Mouse (Mus musculus) adrenal gland, postnatal 14 days (tissue): Measurements from ENCODE around the gene Siae. TPM values are rescaled to one million over a fixed set of nuclear protein-coding genes. Genes with fewer than 3 reads are reported as not detected.

Experiments
- DNase-seq: peaks from one replicate; pipeline ENCODE4 v3.0.0; 2021; ENCODE audit warnings: mixed read lengths
- total RNA-seq: library from RNA; stranded (reverse); gene quantifications from 2 replicates; pipeline ENCODE4 v1.2.3, GENCODE M21; 2021

Siae gene
- total RNA-seq, 1 experiment from 2014 or later = 14.7 TPM

GRCm38 (mm10) chr9:37626103-37626567 lies 70.6 kb downstream of the Siae start:
- peak; percentile 30 for DNase-seq

GRCm38 (mm10) chr9:37627263-37627662 lies 71.8 kb downstream of the Siae start:
- DNase-seq = no peak

GRCm38 (mm10) chr9:37628581-37628980 lies 73.1 kb downstream of the Siae start:
- no peak for DNase-seq

DNA sequence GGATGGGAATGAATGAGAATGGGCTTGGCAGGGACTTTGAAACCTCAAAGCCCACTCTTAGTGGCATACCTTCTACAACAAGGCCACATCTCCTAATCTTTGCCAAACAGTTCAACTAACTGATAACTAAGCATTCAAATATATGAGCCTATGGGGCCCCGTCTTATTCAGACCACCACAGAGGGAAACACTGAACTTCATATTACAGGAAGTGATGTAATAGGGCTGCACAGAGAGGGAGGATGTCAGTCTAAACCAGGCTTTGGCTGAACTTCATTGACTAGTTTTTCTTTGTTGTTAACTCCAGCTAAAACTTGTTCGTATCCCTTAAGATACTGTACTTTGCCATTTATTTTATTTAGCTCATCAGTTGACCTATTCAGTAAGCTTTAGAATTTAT lies 74.4 kb downstream of the Siae start:
- no peak for DNase-seq

DNA sequence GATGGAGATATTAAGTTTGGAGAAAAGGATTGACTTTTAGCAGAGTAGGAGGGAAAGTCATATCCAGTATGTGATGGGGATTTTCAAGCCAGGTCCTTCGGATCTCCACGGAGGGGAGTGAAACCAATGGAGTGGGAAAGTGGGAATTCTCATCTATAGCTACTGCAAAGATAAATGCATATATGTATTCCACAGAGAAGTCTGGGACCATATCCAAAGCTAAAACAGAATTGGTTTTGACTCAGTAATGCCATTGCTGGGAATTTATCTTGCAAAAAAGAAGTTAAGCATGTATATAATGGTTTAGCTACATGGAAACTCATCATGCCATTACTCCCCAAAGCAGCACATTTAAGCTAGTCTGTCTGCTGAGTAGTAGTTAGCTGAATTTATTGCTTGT lies 76.8 kb downstream of the Siae start:
- DNase-seq = no peak

DNA sequence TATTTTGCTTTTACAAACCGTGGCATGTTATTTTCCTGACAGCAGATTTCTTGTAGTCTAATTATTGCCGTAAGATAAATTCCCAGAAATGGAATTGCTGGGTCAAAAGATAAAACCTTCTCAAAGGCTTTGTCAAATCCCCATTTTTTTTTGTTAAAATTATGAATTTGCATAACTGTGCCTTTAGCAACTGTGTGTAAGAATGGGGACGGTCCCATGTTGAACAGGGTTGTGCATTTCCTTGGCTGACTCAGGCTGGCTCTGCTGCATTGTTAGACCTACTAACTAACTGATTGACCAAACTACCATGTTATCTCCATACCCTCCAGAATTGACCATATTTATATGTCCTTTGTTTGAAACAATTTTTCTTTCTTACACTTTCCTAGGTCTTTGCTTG lies 78.8 kb downstream of the Siae start:
- no peak for DNase-seq

GRCm38 (mm10) chr9:37636335-37636734 lies 80.8 kb downstream of the Siae start:
- DNase-seq = peak; percentile 77

- DNase-seq = peak; percentile 55
Measured at GRCm38 (mm10) chr9:37636800-37637542, 81.5 kb downstream of the Siae start.

DNA sequence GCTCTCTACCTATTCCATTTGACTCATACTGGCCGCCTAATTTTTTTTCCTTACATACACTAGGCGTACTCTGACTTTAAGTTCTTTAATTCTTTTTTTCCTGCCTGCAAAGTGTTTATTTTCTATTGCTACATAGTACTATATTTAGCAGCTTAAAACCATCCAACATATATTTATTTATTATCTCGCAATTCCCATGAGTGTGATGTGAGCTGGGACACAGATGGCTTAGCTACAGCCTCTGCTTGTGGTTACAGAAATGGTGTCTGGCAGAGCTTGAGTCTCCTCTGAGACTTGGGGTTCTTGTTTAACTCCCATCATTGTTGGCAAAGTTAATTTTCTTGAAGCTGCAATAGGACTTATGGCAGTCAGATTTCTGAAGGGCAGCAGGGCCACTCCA lies 83.2 kb downstream of the Siae start:
- DNase-seq = no peak

- DNase-seq = peak; percentile 8
Measured at GRCm38 (mm10) chr9:37646246-37646645, 90.7 kb downstream of the Siae start.

DNA sequence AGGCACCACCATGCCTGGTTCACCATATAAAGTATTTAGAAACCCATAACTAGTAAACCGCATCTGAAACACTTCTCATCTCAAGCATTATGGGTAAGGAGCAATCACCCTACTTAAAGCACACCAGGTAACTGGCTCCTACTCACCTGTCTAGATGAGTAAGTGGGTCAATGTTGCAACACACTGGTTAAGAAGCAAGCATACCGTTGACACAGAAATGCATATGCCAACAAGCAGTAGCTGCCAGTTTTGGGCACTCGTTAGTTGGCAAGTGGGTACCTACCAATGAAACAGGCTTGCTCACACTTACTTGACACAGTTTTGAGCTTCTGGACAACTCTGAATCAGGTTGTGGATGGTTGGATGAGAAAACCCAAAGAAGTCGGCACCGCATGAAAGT lies 95.1 kb downstream of the Siae start:
- DNase-seq = no peak

DNA sequence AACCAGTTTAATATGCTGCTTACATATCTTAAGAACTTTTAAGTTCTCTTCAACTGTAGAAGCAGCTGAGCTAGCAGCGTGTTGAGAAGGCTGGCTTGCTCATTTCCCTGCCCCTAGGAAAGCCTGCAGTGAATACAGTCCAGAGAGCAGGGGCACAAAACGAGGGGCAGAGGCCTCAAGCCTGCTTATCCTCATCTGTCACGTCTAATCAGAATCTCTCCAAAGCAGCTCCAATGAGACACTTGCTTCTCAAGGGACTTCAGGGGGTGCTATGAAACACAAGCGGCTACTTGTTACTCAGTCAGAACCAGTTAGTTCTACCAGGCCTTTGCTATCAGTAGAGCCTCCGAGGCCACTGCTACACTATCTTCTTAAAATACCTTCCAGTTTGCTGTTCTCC lies 98.3 kb downstream of the Siae start:
- no peak for DNase-seq

GRCm38 (mm10) chr9:37655961-37656360 lies 100.5 kb downstream of the Siae start:
- no peak for DNase-seq

DNA sequence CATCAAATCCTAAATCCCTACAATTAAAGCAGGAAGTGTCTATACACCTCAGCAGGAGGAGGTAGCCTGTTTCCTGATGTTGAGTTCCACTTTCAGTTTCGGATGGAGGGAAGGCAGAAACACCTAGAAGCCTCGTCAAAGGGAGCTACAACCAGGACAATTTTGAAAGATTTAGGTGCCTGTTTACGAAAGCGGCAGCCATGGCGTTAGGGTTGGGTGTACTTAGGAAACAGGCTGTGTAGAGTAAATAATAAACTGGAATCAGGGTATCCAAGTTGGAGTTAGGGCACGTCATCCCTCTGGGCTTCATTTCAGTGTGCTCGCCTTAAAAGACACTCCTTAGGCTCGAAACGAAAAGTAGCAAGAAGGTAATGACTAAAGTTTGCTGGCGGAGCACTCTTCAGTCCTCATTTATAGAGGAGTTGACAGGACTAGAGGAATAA lies 101.0 kb downstream of the Siae start:
- peak; percentile 24 for DNase-seq

DNA sequence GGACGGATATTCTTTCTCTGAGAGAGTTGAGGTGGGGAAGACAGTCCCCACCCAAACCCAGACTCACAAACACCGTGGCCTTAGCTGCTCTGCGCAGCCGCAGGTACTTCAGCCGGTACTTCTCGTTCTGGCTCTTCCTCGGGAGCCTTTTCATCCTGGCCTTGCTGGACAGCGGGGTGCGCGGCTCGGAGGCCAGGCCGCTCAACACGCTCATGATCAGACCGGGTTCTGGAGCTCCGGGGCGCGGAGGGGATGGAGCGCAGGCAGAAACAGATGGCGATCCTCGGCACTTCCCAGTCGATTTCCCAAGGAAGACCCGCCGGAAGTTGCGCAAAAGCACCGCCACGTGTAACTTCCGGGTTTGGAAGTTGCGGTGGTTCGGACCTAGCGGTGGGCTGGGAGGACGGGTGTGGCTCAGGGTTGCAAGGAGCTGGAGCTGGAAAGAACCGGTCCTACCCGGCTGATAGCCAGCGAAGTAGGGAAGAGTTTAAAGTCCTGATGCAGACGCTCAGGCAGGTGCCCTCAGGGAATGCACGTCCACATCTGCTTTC lies 101.5 kb downstream of the Siae start, which contains the start of gene Tbrg1:
Gene Tbrg1, minus strand, starts transcription at position 382 of the 551 bp plus-strand sequence.
- DNase-seq = peak; percentile 91

DNA sequence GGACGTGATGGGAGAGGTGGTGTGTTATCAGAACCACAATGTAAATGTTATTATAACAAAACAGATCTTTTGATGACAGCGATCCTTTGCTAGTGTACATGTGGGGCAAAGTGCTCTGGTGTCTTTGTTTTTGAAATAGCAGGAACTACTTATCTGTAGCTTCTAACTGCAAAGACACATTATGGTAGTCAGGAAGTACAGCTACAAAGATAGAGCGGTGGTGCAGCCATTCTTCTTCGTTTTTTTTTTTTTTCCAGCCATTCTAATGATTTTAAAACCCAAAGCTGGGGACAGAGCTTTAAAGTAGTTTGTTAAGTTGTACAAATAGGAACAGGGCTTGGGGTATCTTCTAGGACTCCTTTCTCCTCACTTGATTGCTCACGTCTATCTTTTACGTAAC lies 103.9 kb downstream of the Siae start:
- no peak for DNase-seq

DNA sequence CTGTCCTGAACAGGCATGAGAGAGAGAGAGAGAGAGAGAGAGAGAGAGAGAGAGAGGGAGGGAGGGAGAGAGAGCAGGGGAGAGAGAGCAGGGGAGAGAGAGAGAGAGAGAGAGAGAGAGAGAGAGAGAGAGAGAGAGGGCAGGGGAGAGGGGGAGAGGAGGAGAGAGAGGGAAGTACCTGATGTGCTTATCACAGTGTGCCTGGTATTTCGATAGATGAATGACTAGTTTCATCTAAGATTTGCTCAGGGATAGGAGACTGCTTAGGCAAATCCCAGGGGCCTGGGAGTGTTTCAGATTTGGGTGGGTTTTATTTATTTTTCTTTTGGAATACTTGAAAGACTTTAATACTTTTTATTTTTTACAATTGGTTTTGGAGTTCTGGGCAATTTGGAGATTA lies 107.7 kb downstream of the Siae start:
- no peak for DNase-seq

DNA sequence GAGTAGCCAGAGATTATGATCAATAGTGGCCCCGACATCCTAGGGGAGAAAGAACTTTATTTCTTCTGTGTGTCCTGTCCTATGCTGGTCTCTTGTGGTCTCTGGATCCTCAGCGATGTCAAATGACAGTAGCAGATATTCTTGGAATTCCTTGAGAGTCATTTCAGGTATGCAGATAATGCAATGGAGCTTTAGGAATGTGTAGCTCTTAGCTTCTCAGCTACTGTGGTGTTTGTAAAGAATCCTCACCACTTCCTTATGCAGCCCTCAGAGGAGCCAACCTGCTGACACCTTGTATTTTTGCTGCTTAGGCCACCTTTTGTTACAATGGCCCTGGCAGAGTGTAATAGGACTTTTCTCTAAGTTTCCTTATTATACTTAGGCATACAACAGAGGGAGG lies 109.1 kb downstream of the Siae start:
- no peak for DNase-seq

DNA sequence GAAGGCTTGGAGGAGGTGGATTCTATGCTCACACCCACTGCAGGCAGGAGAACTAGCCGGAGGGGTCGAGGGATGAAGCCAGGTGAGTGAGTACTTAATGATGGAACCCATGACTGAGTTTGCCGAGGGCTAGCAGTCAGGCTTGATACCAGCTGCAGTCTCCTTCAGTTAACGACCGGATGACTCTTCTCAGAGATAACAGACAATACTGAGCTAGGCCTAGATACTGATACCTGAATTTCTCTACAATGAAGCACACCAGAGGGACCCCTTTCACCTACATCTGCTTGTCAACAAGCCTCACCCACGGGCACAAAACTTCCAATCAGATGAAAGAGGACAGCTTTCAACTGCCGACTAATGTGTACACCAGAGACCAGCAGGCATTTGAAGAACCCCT lies 110.5 kb downstream of the Siae start:
- no peak for DNase-seq

DNA sequence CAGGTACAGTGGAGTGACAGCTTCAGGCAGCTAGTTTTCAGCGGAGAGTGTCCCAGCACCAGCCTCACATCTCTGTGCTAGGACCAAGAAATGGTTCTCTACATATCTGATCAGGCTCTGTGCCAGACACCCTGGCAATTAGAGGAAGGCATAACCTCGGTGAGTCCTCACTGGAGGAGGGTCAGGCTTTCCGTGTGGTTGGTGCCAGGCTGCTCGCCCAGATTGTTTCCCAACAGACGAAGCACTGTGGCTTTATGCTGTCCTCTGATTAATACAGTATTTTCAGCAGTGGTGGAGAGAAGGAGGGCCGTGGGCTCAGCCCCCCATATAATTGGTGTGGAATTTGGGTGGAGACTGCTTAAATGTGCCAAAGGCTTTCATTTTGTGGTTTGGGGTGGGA lies 113.6 kb downstream of the Siae start, which contains the start of gene Panx3:
Gene Panx3, minus strand, starts transcription at position 121 of the 400 bp plus-strand sequence.
- peak; percentile 60 for DNase-seq

- no peak for DNase-seq
Measured at GRCm38 (mm10) chr9:37669678-37670077, 114.2 kb downstream of the Siae start.

DNA sequence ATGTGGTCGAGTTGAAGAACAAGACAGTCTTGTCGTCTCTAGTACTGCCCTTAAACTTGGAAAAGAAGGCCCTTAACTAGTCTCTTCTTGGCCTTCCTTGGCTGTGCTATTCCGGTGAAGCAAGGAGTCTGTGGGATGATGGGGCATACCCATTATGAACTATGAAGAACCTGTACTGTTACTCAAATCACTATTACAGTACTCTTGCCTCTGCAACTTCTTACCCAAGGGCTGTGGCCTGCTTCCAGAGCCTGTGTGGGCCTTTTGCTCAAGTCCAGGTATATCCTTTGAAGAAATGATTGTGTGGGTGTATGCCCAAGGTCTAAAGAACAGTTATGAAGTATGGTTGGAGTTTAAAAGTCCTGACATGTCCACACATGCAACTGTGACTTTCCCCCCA lies 114.8 kb downstream of the Siae start:
- DNase-seq = no peak

DNA sequence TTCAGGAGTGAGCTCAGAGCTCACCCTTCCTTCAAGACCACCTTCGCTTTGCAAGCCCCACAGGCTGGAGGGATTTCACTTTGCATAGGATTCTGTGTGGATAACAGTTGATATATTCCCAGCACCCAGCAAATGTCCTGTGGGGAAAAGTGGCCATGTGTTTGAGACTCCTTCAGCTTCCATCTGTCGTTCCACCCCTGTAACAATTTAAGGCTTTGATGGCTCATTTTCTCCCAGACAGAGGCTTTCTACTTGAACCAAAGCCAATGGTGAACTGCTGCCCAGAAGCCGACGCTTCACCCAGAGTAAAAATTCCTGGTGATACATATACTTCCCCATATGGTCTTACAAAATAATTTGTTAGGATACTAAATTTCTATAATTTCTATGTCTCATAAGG lies 119.8 kb downstream of the Siae start:
- DNase-seq = no peak

GRCm38 (mm10) chr9:37681123-37681522 lies 125.6 kb downstream of the Siae start:
- DNase-seq = no peak
